Mouse (Mus musculus): ENCODE data around the gene D8Ertd738e.

- TF ChIP-seq CTCF (IDR thresholded peaks at IDR 0.05; ENCODE audit: borderline replicate concordance, control insufficient read depth, extremely low read depth, insufficient read depth, low read length, poor library complexity): no peak
- TF ChIP-seq POLR2A (IDR thresholded peaks at IDR 0.05; ENCODE audit: control insufficient read depth, extremely low read depth, insufficient read depth, low read length, poor library complexity): no peak
These were observed 37.5 kb downstream of the D8Ertd738e start for GRCm38 (mm10) chr8:84211881-84212563.
